Mouse (Mus musculus): Measurements from ENCODE around the gene Dnajc4. TPM values are rescaled to one million over a fixed set of nuclear protein-coding genes. Genes with fewer than 3 reads are reported as not detected.
"Not testable (repeated sequence)": the region's sequence is repeated elsewhere in the genome, so short reads cannot be mapped to it uniquely, and the experiment has no call there.

The Dnajc4 gene
- polyA plus RNA-seq, 1 experiment from 2014 or later: 24.2 TPM

- H3K9ac ChIP-seq; H3K4me3 ChIP-seq; H3K27ac ChIP-seq; H3K36me3 ChIP-seq; H3K4me2 ChIP-seq; H3K27me3 ChIP-seq; H3K9me3 ChIP-seq; ATAC-seq (ENCODE audit: low FRiP score): not testable (repeated sequence)
- WGBS: 95% methylated on average over 6 of the region's 6 CpGs
- H3K4me1 ChIP-seq (replicated peaks): peaks cover 53% of the 10 kb centered on the region
These were observed 1.2 kb downstream of the Dnajc4 start for GRCm38 (mm10) chr19:6991166-6991565.

GRCm38 (mm10) chr19:6990712-6991111, 1.7 kb downstream of the Dnajc4 start:
- H3K9ac ChIP-seq: no peak overlapping the region
- no peaks in the 10 kb centered on the region for H3K36me3 ChIP-seq
- 90% methylated on average over 6 of the region's 6 CpGs for WGBS
- H3K4me1 ChIP-seq (replicated peaks): peaks cover 56% of the 10 kb centered on the region
- H3K27me3 ChIP-seq: no peaks in the 10 kb centered on the region
- H3K9me3 ChIP-seq: no peaks in the 10 kb centered on the region
- no peak for ATAC-seq (ENCODE audit: low FRiP score)
- no peak overlapping the region for H3K27ac ChIP-seq
- H3K4me2 ChIP-seq: no peak overlapping the region
- no peak overlapping the region for H3K4me3 ChIP-seq

GRCm38 (mm10) chr19:6989251-6989650, 3.1 kb downstream of the Dnajc4 start:
- Histone ChIP-seq H3K9me3 (no peaks in the 10 kb centered on the region), H3K27me3 (no peaks in the 10 kb centered on the region), H3K9ac (no peak overlapping the region), H3K4me2 (no peak overlapping the region), H3K27ac (no peak overlapping the region), H3K4me1 (replicated peaks) (peaks cover 43% of the 10 kb centered on the region), H3K36me3 (peaks cover 10% of the 10 kb centered on the region), H3K4me3 (no peak overlapping the region; the same call in 1 of the 2 replicates)
- no peak for ATAC-seq (ENCODE audit: low FRiP score)
- 88% methylated on average over 8 of the region's 8 CpGs for WGBS

GRCm38 (mm10) chr19:6987904-6988285, 4.5 kb downstream of the Dnajc4 start:
- Histone ChIP-seq H3K4me2 (peak overlapping the region; percentile 93), H3K36me3 (peaks cover 21% of the 10 kb centered on the region), H3K9me3 (no peaks in the 10 kb centered on the region), H3K27me3 (no peaks in the 10 kb centered on the region), H3K4me3 (peak overlapping the region; percentile 57), H3K4me1 (replicated peaks) (peaks cover 36% of the 10 kb centered on the region), H3K27ac (peak overlapping the region; percentile 76), H3K9ac (peak overlapping the region; percentile 82)
- no peak for ATAC-seq (ENCODE audit: low FRiP score)
- 3% methylated on average over 8 of the region's 8 CpGs for WGBS

GRCm38 (mm10) chr19:6987061-6987903, 5.1 kb downstream of the Dnajc4 start, which contains the start of gene Vegfb:
Vegfb (minus strand) TSS chr19:6987651.
- H3K9me3 ChIP-seq: no peaks in the 10 kb centered on the region
- ATAC-seq (ENCODE audit: low FRiP score): peak; percentile 59
- under 1% methylated on average over 64 of the region's 85 CpGs for WGBS

GRCm38 (mm10) chr19:6985951-6986708, 6.2 kb downstream of the Dnajc4 start:
- Histone ChIP-seq H3K4me3 (peak overlapping the region; percentile 57; the same call in 1 of the 2 replicates), H3K27me3 (no peaks in the 10 kb centered on the region), H3K36me3 (peaks cover 29% of the 10 kb centered on the region), H3K27ac (0 out of 2 replicates have a peak overlapping the region, but pooled peaks have one; percentile 76), H3K9me3 (no peaks in the 10 kb centered on the region), H3K9ac (peak overlapping the region; percentile 82; the same call in 1 of the 2 replicates), H3K4me2 (peak overlapping the region; percentile 93), H3K4me1 (replicated peaks) (peaks cover 26% of the 10 kb centered on the region)
- 84% methylated on average over 10 of the region's 10 CpGs for WGBS
- ATAC-seq (ENCODE audit: low FRiP score): no peak

More at GRCm38 (mm10) chr19:6987061-6987903, 5.1 kb downstream of the Dnajc4 start, which contains the start of gene Vegfb:
- H3K27me3 ChIP-seq: no peaks in the 10 kb centered on the region
- H3K4me1 ChIP-seq (replicated peaks): peaks cover 33% of the 10 kb centered on the region
- peak within 1 kb of the TSS; percentile 93 for H3K4me2 ChIP-seq
- peaks cover 27% of the 10 kb centered on the region for H3K36me3 ChIP-seq
- peak within 1 kb of the TSS; percentile 82 for H3K9ac ChIP-seq
- H3K27ac ChIP-seq: peak within 1 kb of the TSS; percentile 76
- H3K4me3 ChIP-seq: peak within 1 kb of the TSS; percentile 57

- Histone ChIP-seq H3K4me2 (no peak overlapping the region), H3K9ac (no peak overlapping the region; the same call in 1 of the 2 replicates), H3K27me3 (no peaks in the 10 kb centered on the region), H3K27ac (no peak overlapping the region), H3K4me1 (replicated peaks) (peaks cover 31% of the 10 kb centered on the region), H3K9me3 (no peaks in the 10 kb centered on the region), H3K4me3 (no peak overlapping the region), H3K36me3 (peaks cover 29% of the 10 kb centered on the region)
- WGBS: 90% methylated on average over 19 of the region's 19 CpGs
- ATAC-seq (ENCODE audit: low FRiP score): no peak
These were observed 7.1 kb downstream of the Dnajc4 start for GRCm38 (mm10) chr19:6985300-6985699.

- whole genome bisulfite sequencing: 27% methylated on average over 5 of the region's 5 CpGs
- no peak overlapping the region for H3K4me3 ChIP-seq
- H3K9me3 ChIP-seq: no peaks in the 10 kb centered on the region
- no peak overlapping the region for H3K4me2 ChIP-seq
- H3K27me3 ChIP-seq: no peaks in the 10 kb centered on the region
- H3K4me1 ChIP-seq (replicated peaks): peaks cover 43% of the 10 kb centered on the region
- ATAC-seq (ENCODE audit: low FRiP score): no peak
- H3K36me3 ChIP-seq: peaks cover 29% of the 10 kb centered on the region
- no peak overlapping the region for H3K9ac ChIP-seq
- no peak overlapping the region for H3K27ac ChIP-seq
These were observed 8.8 kb downstream of the Dnajc4 start for GRCm38 (mm10) chr19:6983621-6984020.

- Histone ChIP-seq H3K9me3 (no peaks in the 10 kb centered on the region), H3K4me3 (0 out of 2 replicates have a peak overlapping the region, but pooled peaks have one; percentile 67), H3K36me3 (peaks cover 48% of the 10 kb centered on the region), H3K27ac (no peak overlapping the region), H3K4me2 (no peak overlapping the region), H3K27me3 (no peaks in the 10 kb centered on the region), H3K9ac (no peak overlapping the region), H3K4me1 (replicated peaks) (peaks cover 47% of the 10 kb centered on the region)
- 92% methylated on average over 4 of the region's 4 CpGs for WGBS
- ATAC-seq (ENCODE audit: low FRiP score): no peak
These were observed 10.9 kb downstream of the Dnajc4 start for GRCm38 (mm10) chr19:6981465-6981864.

GRCm38 (mm10) chr19:6980381-6981093, 11.8 kb downstream of the Dnajc4 start, which contains the start of gene Fkbp2:
Fkbp2 (minus strand) TSS chr19:6980501.
- ATAC-seq (ENCODE audit: low FRiP score): peak; percentile 90
- Histone ChIP-seq H3K27me3 (no peaks in the 10 kb centered on the region), H3K27ac (peak within 1 kb of the TSS; percentile 97), H3K4me1 (replicated peaks) (peaks cover 49% of the 10 kb centered on the region), H3K9me3 (no peaks in the 10 kb centered on the region), H3K36me3 (peaks cover 48% of the 10 kb centered on the region), H3K9ac (peak within 1 kb of the TSS; percentile 85), H3K4me3 (peak within 1 kb of the TSS; percentile 67), H3K4me2 (peak within 1 kb of the TSS; percentile 95)
- WGBS: 3% methylated on average over 38 of the region's 38 CpGs

GRCm38 (mm10) chr19:6979486-6980380, 12.6 kb downstream of the Dnajc4 start:
- Histone ChIP-seq H3K4me1 (replicated peaks) (peaks cover 49% of the 10 kb centered on the region), H3K4me2 (peak overlapping the region; percentile 95), H3K4me3 (peak overlapping the region; percentile 67), H3K27me3 (no peaks in the 10 kb centered on the region), H3K27ac (peak overlapping the region; percentile 97), H3K9me3 (no peaks in the 10 kb centered on the region), H3K9ac (peak overlapping the region; percentile 85), H3K36me3 (peaks cover 40% of the 10 kb centered on the region)
- under 1% methylated on average over 59 of the region's 59 CpGs for WGBS
- ATAC-seq (ENCODE audit: low FRiP score): peak; percentile 87
